Mouse (Mus musculus): ENCODE data around the gene Tnfsf9. TPM values are rescaled to one million over a fixed set of nuclear protein-coding genes. Genes with fewer than 3 reads are reported as not detected.
"Not testable (repeated sequence)": the region's sequence is repeated elsewhere in the genome, so short reads cannot be mapped to it uniquely, and the experiment has no call there.

Gene Tnfsf9
- polyA plus RNA-seq, 1 experiment, result 5.3 TPM

GRCm38 (mm10) chr17:57123192-57124118 is 18.3 kb downstream of the Tnfsf9 start:
- no peaks in the 10 kb centered on the region for H3K4me1 ChIP-seq (ENCODE audit: control insufficient read depth, insufficient read depth, low read length)
- TF ChIP-seq POLR2A (IDR thresholded peaks at IDR 0.05; ENCODE audit: borderline replicate concordance, extremely low read depth, low read depth, low read length) (no peak), CTCF (IDR thresholded peaks at IDR 0.05; ENCODE audit: insufficient read depth, low read length) (no peak)
- 85% methylated on average over 11 of the region's 11 CpGs for WGBS

GRCm38 (mm10) chr17:57124792-57125191 is 19.7 kb downstream of the Tnfsf9 start:
- DNase-seq, result no peak
- Histone ChIP-seq H3K4me1 (ENCODE audit: control insufficient read depth, insufficient read depth, low read length) (no peaks in the 10 kb centered on the region), H3K4me3 (replicated peaks; ENCODE audit: extremely low read depth, low read depth, low read length) (no peak overlapping the region)
- 69% methylated on average over 4 of the region's 4 CpGs for WGBS
- no peak for TF ChIP-seq CTCF (IDR thresholded peaks at IDR 0.05; ENCODE audit: insufficient read depth, low read length)

More at GRCm38 (mm10) chr17:57123192-57124118, 18.3 kb downstream of the Tnfsf9 start:
- DNase-seq, result no peak
- H3K4me3 ChIP-seq (replicated peaks; ENCODE audit: extremely low read depth, low read depth, low read length), result no peak overlapping the region

GRCm38 (mm10) chr17:57125853-57126622 is 20.9 kb downstream of the Tnfsf9 start:
- 48% methylated on average over 3 of the region's 3 CpGs for WGBS
- TF ChIP-seq CTCF (IDR thresholded peaks at IDR 0.05; ENCODE audit: insufficient read depth, low read length) (no peak), POLR2A (IDR thresholded peaks at IDR 0.05; ENCODE audit: borderline replicate concordance, extremely low read depth, low read depth, low read length) (no peak)
- Histone ChIP-seq H3K4me1 (ENCODE audit: control insufficient read depth, insufficient read depth, low read length) (no peaks in the 10 kb centered on the region), H3K4me3 (replicated peaks; ENCODE audit: extremely low read depth, low read depth, low read length) (no peak overlapping the region)
- no peak for DNase-seq

- WGBS, result 83% methylated on average over 1 of the region's 1 CpGs
These were observed 26.7 kb downstream of the Tnfsf9 start for GRCm38 (mm10) chr17:57131793-57132192.

GRCm38 (mm10) chr17:57134021-57134420 is 28.9 kb downstream of the Tnfsf9 start:
- not testable (repeated sequence) for H3K4me3 ChIP-seq (replicated peaks; ENCODE audit: extremely low read depth, low read depth, low read length); H3K4me1 ChIP-seq (ENCODE audit: control insufficient read depth, insufficient read depth, low read length); DNase-seq
- 26% methylated on average over 3 of the region's 3 CpGs for whole genome bisulfite sequencing

More at GRCm38 (mm10) chr17:57131793-57132192, 26.7 kb downstream of the Tnfsf9 start:
- DNase-seq, result no peak
- Histone ChIP-seq H3K4me1 (ENCODE audit: control insufficient read depth, insufficient read depth, low read length) (no peaks in the 10 kb centered on the region), H3K4me3 (replicated peaks; ENCODE audit: extremely low read depth, low read depth, low read length) (no peak overlapping the region)
- no peak for TF ChIP-seq POLR2A (IDR thresholded peaks at IDR 0.05; ENCODE audit: borderline replicate concordance, extremely low read depth, low read depth, low read length)
- no peak for TF ChIP-seq CTCF (IDR thresholded peaks at IDR 0.05; ENCODE audit: insufficient read depth, low read length)

GRCm38 (mm10) chr17:57134693-57135092 is 29.6 kb downstream of the Tnfsf9 start:
- no peak for DNase-seq
- no peak for TF ChIP-seq CTCF (IDR thresholded peaks at IDR 0.05; ENCODE audit: insufficient read depth, low read length)
- TF ChIP-seq POLR2A (IDR thresholded peaks at IDR 0.05; ENCODE audit: borderline replicate concordance, extremely low read depth, low read depth, low read length), result no peak
- H3K4me3 ChIP-seq (replicated peaks; ENCODE audit: extremely low read depth, low read depth, low read length), result no peak overlapping the region
- WGBS, result 70% methylated on average over 2 of the region's 2 CpGs
- H3K4me1 ChIP-seq (ENCODE audit: control insufficient read depth, insufficient read depth, low read length), result no peaks in the 10 kb centered on the region

GRCm38 (mm10) chr17:57135635-57136034 is 30.5 kb downstream of the Tnfsf9 start:
- TF ChIP-seq POLR2A (IDR thresholded peaks at IDR 0.05; ENCODE audit: borderline replicate concordance, extremely low read depth, low read depth, low read length) (no peak), CTCF (IDR thresholded peaks at IDR 0.05; ENCODE audit: insufficient read depth, low read length) (no peak)
- no peaks in the 10 kb centered on the region for H3K4me1 ChIP-seq (ENCODE audit: control insufficient read depth, insufficient read depth, low read length)
- H3K4me3 ChIP-seq (replicated peaks; ENCODE audit: extremely low read depth, low read depth, low read length), result no peak overlapping the region
- WGBS, result 65% methylated on average over 3 of the region's 3 CpGs
- DNase-seq, result no peak

- DNase-seq, result no peak
- no peak for TF ChIP-seq CTCF (IDR thresholded peaks at IDR 0.05; ENCODE audit: insufficient read depth, low read length)
- TF ChIP-seq POLR2A (IDR thresholded peaks at IDR 0.05; ENCODE audit: borderline replicate concordance, extremely low read depth, low read depth, low read length), result no peak
- H3K4me3 ChIP-seq (replicated peaks; ENCODE audit: extremely low read depth, low read depth, low read length), result no peak overlapping the region
- H3K4me1 ChIP-seq (ENCODE audit: control insufficient read depth, insufficient read depth, low read length), result no peaks in the 10 kb centered on the region
- 70% methylated on average over 4 of the region's 4 CpGs for WGBS
These were observed 33.6 kb downstream of the Tnfsf9 start for GRCm38 (mm10) chr17:57138676-57139075.

- H3K4me1 ChIP-seq (ENCODE audit: control insufficient read depth, insufficient read depth, low read length), result no peaks in the 10 kb centered on the region
- no peak overlapping the region for H3K4me3 ChIP-seq (replicated peaks; ENCODE audit: extremely low read depth, low read depth, low read length)
- TF ChIP-seq CTCF (IDR thresholded peaks at IDR 0.05; ENCODE audit: insufficient read depth, low read length) (no peak), POLR2A (IDR thresholded peaks at IDR 0.05; ENCODE audit: borderline replicate concordance, extremely low read depth, low read depth, low read length) (no peak)
- 62% methylated on average over 3 of the region's 3 CpGs for WGBS
- no peak for DNase-seq
These were observed 34.6 kb downstream of the Tnfsf9 start for GRCm38 (mm10) chr17:57139708-57140107.
